Mouse (Mus musculus) gastrocnemius, adult 18-20 months (tissue): ENCODE data around the gene Gtf2f2. TPM values are rescaled to one million over a fixed set of nuclear protein-coding genes. Genes with fewer than 3 reads are reported as not detected.
A peak's percentile ranks its signal among the peaks of the same experiment; 100 is the strongest.
"Not testable (repeated sequence)": the region's sequence is repeated elsewhere in the genome, so short reads cannot be mapped to it uniquely, and the experiment has no call there.

Experiments used
- DNase-seq: peaks from one replicate; pipeline ENCODE4 v3.0.0; 2021; ENCODE audit warnings: low spot score
- total RNA-seq, 2 experiments: library from RNA; stranded (reverse); gene quantifications; 2 replicates each; pipeline ENCODE4 v1.2.3; 2021

Gene Gtf2f2
- total RNA-seq, 2 experiments from 2014 or later, result 11.9 to 13.1 TPM

- no peak for DNase-seq
These were observed 87.2 kb downstream of the Gtf2f2 start for GRCm38 (mm10) chr14:75923314-75924052.

- DNase-seq, result no peak
These were observed 98.0 kb downstream of the Gtf2f2 start for GRCm38 (mm10) chr14:75912665-75913064.

GRCm38 (mm10) chr14:75911968-75912367, 98.7 kb downstream of the Gtf2f2 start:
- no peak for DNase-seq

- no peak for DNase-seq
These were observed 103.7 kb downstream of the Gtf2f2 start for GRCm38 (mm10) chr14:75906931-75907330.

GRCm38 (mm10) chr14:75904972-75905371, 105.7 kb downstream of the Gtf2f2 start:
- no peak for DNase-seq

GRCm38 (mm10) chr14:75903131-75903530, 107.5 kb downstream of the Gtf2f2 start:
- no peak for DNase-seq

- no peak for DNase-seq
These were observed 108.7 kb downstream of the Gtf2f2 start for GRCm38 (mm10) chr14:75902013-75902412.

GRCm38 (mm10) chr14:75900793-75901499, 109.7 kb downstream of the Gtf2f2 start:
- no peak for DNase-seq

- peak; percentile 73 for DNase-seq
These were observed 111.1 kb downstream of the Gtf2f2 start for GRCm38 (mm10) chr14:75899566-75899965.

- no peak for DNase-seq
These were observed 118.5 kb downstream of the Gtf2f2 start for GRCm38 (mm10) chr14:75892118-75892517.

GRCm38 (mm10) chr14:75883873-75884272, 126.8 kb downstream of the Gtf2f2 start:
- DNase-seq, result no peak

GRCm38 (mm10) chr14:75883330-75883729, 127.3 kb downstream of the Gtf2f2 start:
- no peak for DNase-seq

- DNase-seq, result no peak
These were observed 128.8 kb downstream of the Gtf2f2 start for GRCm38 (mm10) chr14:75881856-75882255.

GRCm38 (mm10) chr14:75878980-75879379, 131.7 kb downstream of the Gtf2f2 start:
- DNase-seq, result no peak

- DNase-seq, result no peak
These were observed 133.4 kb downstream of the Gtf2f2 start for GRCm38 (mm10) chr14:75877297-75877696.

- peak; percentile 74 for DNase-seq
These were observed 134.2 kb downstream of the Gtf2f2 start for GRCm38 (mm10) chr14:75876320-75877043.

- no peak for DNase-seq
These were observed 137.1 kb downstream of the Gtf2f2 start for GRCm38 (mm10) chr14:75873612-75874011.

GRCm38 (mm10) chr14:75871750-75872149, 138.9 kb downstream of the Gtf2f2 start:
- DNase-seq, result no peak

- no peak for DNase-seq
These were observed 139.6 kb downstream of the Gtf2f2 start for GRCm38 (mm10) chr14:75871111-75871510.

- peak; percentile 39 for DNase-seq
These were observed 140.0 kb downstream of the Gtf2f2 start for GRCm38 (mm10) chr14:75870631-75871030.

GRCm38 (mm10) chr14:75869769-75870363, 140.8 kb downstream of the Gtf2f2 start:
- no peak for DNase-seq

- not testable (repeated sequence) for DNase-seq
These were observed 142.6 kb downstream of the Gtf2f2 start for GRCm38 (mm10) chr14:75868028-75868427.
